Mouse (Mus musculus): ENCODE results near the gene Eif4a2.
A peak's percentile ranks its signal among the peaks of the same experiment; 100 is the strongest.

The Eif4a2 gene

GRCm38 (mm10) chr16:23103841-23104240 lies 3.4 kb upstream of the Eif4a2 start:
- DNase-seq (ENCODE audit: low spot score in 2 of 2) = no peak

- no peak for DNase-seq (ENCODE audit: low spot score in 2 of 2)
Measured at GRCm38 (mm10) chr16:23106121-23106520, 1.1 kb upstream of the Eif4a2 start.

GRCm38 (mm10) chr16:23107946-23108759 lies 909 bp downstream of the Eif4a2 start:
- DNase-seq (ENCODE audit: low spot score in 2 of 2) = peak; percentile 49 to 82

GRCm38 (mm10) chr16:23108943-23109342 lies 1.7 kb downstream of the Eif4a2 start:
- DNase-seq (ENCODE audit: low spot score in 2 of 2) = no peak

- no peak for DNase-seq (ENCODE audit: low spot score in 2 of 2)
Measured at GRCm38 (mm10) chr16:23109350-23110280, 2.4 kb downstream of the Eif4a2 start.

GRCm38 (mm10) chr16:23112348-23112747 lies 5.1 kb downstream of the Eif4a2 start:
- no peak for DNase-seq (ENCODE audit: low spot score in 2 of 2)

GRCm38 (mm10) chr16:23112861-23113435 lies 5.7 kb downstream of the Eif4a2 start:
- DNase-seq (ENCODE audit: low spot score in 2 of 2) = no peak

- DNase-seq (ENCODE audit: low spot score in 2 of 2) = no peak
Measured at GRCm38 (mm10) chr16:23113903-23114302, 6.7 kb downstream of the Eif4a2 start.

- no peak for DNase-seq (ENCODE audit: low spot score in 2 of 2)
Measured at GRCm38 (mm10) chr16:23114339-23115171, 7.3 kb downstream of the Eif4a2 start.

GRCm38 (mm10) chr16:23115486-23115885 lies 8.2 kb downstream of the Eif4a2 start:
- no peak for DNase-seq (ENCODE audit: low spot score in 2 of 2)

GRCm38 (mm10) chr16:23117173-23117572 lies 9.9 kb downstream of the Eif4a2 start:
- no peak for DNase-seq (ENCODE audit: low spot score in 2 of 2)

- DNase-seq (ENCODE audit: low spot score in 2 of 2) = no peak
Measured at GRCm38 (mm10) chr16:23122446-23122845, 15.2 kb downstream of the Eif4a2 start.

GRCm38 (mm10) chr16:23123104-23123503 lies 15.9 kb downstream of the Eif4a2 start:
- no peak for DNase-seq (ENCODE audit: low spot score in 2 of 2)

GRCm38 (mm10) chr16:23124398-23124797 lies 17.2 kb downstream of the Eif4a2 start:
- DNase-seq (ENCODE audit: low spot score in 2 of 2) = no peak

GRCm38 (mm10) chr16:23127311-23127672 lies 20.0 kb downstream of the Eif4a2 start:
- DNase-seq (ENCODE audit: low spot score in 2 of 2) = no peak

- peak; percentile 82 to 92 for DNase-seq (ENCODE audit: low spot score in 2 of 2)
Measured at GRCm38 (mm10) chr16:23127673-23128375, 20.6 kb downstream of the Eif4a2 start, which contains the start of gene Rfc4. Gene Rfc4 (minus strand): TSS chr16:23127737.

GRCm38 (mm10) chr16:23130303-23130702 lies 23.1 kb downstream of the Eif4a2 start:
- DNase-seq (ENCODE audit: low spot score in 2 of 2) = no peak

- DNase-seq (ENCODE audit: low spot score in 2 of 2) = no peak
Measured at GRCm38 (mm10) chr16:23132336-23132735, 25.1 kb downstream of the Eif4a2 start.

GRCm38 (mm10) chr16:23135421-23136149 lies 28.3 kb downstream of the Eif4a2 start:
- no peak for DNase-seq (ENCODE audit: low spot score in 2 of 2)

- DNase-seq (ENCODE audit: low spot score in 2 of 2) = no peak
Measured at GRCm38 (mm10) chr16:23136406-23136970, 29.2 kb downstream of the Eif4a2 start.

All from left cerebral cortex, adult 9 months (tissue).